Mouse (Mus musculus): ENCODE data around the gene Tcstv1.
"Not testable (repeated sequence)": the region's sequence is repeated elsewhere in the genome, so short reads cannot be mapped to it uniquely, and the experiment has no call there.

Gene Tcstv1

DNA sequence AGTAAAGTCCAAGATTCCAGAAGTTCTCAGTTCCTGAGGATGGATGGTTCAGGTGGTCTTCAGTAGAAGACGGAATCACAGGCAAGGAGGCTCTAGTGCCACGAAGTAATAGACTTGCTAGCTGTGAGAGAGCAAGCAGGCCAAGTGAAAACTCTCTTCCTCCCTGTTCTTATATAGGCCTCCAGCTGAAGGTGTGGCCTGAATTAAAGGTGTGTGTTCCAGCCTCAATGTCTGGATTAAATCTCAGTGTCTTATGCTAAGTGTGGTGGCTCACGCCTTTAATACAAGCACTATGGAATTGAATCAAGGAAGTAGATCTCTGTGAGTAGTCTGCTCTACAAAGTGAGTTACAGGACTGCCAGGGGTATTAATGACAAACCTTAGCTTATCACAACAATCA is at the start of gene Tcstv1:
Gene Tcstv1 (minus strand): TSS at position 101 of the 400 bp plus-strand sequence.
- DNase-seq: not testable (repeated sequence)

DNA sequence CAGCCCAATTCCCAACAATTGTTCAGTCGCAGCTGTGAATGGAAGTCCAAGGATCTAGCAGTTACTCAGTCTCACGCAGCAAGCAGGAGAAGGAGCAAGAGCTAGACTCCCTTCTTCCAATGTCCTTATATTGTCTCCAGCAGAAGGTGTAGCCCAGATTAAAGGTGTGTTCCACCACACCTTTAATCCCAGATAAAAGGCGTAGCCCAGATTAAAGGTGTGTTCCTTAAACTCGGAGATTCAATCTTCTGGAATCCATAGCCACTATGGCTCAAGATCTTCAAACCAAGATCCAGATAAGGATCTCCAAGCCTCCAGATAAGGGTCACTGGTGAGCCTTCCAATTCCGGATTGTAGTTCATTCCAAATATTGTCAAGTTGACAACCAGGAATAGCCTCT is 34.6 kb upstream of the Tcstv1 start, which contains the start of gene Gm21761:
Gene Gm21761 (minus strand): TSS at position 101 of the 400 bp plus-strand sequence.
- not testable (repeated sequence) for DNase-seq

DNA sequence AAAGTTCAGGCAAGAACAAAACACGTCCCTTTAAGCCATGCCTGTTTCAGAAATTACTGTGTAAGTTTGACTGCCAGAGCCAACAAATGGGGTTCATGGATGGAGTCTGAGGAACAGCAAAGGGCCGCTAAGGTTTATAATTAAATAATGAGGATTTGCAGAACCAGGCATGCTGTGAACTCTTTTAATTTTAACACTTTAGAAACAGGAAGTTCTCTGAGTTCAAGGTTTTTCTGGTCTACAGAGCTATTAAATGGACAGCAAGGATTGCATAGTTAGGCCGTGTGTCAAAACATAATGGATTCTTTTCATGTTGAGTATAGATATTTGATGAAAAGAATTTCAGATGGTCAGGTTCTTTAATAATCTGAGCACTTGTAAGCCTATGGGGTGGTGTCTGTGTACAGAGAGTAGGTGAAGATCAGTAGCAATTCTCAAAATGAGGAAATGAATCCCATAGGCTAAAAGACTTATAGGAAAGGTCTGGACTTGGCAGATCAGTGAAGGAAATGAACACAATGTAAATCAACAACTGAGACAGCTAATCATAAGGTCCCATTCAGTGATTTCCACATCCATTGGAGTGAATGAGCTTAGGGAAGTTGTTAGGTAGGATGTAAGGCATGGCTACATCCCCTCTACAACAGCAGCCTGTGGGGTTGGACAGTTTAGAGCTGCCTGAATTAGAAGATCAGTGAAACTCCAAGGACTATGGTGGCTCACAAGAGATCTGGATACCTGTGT is 30.2 kb upstream of the Tcstv1 start:
- not testable (repeated sequence) for DNase-seq

DNA sequence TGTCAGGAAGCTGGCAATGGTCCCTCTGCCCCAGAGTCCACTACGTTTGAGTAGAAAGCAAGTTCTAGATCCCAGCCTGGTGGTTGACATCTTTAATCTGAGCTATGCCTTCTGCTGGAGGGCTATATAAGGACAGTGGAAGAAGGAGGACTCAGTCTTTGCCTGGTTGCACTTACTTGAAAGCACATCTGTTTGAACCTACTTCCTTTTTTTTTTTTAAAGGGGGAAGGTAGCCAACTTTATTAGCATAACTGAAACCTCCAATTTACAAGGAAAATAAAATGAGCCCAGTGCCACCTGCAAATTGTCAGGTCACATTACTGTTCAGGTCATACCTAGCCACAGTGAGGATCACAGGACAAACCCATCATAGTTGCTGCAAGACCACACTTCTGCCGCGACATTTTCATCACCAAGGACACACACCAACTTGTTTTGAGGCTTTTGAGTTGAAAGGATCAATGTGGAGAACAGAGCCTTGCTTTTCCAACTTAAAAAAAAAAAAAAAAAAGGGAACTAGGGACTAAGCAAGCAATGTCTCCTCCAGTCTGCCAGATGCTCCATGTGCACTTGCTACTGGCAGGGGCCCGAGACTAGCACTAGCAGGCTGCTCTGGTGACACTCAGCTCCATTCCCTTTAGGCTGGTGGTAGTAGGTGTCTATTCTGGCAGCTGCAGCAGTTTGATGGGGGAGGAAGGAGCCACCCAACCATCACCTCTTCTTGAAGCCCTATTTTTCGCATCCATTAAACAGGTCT is 22.6 kb upstream of the Tcstv1 start:
- DNase-seq: not testable (repeated sequence)

DNA sequence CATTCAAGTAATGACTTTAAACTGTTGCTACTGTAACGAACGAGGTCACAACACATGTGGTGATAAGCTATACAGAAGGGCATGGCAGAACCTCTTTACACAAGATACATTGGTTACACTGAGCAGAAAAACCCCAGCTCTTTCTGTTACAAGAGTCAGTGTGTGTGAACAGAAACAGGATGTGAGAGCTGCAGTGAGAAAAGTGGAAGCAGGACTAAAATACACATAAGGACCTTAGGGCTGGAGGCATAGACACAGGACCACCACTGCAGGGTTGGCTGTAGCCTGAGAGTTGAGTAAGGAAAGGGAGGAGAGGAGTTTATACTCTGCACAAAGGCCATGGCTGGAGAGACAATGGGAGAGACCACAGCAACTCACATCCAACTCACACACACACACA is 21.9 kb upstream of the Tcstv1 start:
- not testable (repeated sequence) for DNase-seq

DNA sequence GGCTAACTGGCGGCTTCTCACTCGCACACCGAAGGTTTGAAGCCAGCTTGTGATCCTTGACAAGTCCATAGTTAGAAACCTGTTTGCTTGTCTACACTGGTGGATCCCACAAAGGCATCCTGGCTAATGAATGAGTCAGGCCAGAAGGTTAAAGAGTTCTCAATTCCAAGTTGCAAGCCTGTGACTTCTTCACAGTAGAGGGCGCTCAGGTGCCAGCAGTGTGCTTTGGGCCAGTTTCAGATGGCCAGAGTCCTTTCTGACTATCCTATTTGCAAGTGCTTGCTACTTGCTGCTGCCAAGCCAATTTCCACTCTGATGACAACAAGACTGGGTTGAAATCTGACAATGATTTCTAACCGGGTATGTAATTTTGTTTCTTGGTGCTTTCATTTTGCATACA is 4.0 kb upstream of the Tcstv1 start:
- DNase-seq: not testable (repeated sequence)

DNA sequence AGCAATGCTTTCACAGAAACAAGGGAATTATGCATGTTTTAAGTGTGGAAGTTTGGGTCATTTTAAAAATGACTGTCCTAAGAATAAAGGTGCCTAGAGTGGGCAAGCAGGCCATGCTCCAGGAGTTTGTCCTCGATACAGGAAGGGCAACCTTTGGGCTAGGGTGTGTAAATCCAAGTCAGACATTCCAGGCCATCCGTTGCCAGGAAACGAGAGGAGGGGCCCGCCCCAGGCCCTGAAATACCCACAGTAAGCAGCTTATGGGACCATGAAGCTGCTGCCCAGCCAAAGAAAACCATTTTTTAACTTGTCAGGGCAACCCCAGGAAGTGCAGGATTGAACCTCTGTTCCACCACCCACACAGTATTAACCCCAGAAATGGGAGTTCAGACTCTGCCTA is 7.7 kb downstream of the Tcstv1 start:
- not testable (repeated sequence) for DNase-seq

DNA sequence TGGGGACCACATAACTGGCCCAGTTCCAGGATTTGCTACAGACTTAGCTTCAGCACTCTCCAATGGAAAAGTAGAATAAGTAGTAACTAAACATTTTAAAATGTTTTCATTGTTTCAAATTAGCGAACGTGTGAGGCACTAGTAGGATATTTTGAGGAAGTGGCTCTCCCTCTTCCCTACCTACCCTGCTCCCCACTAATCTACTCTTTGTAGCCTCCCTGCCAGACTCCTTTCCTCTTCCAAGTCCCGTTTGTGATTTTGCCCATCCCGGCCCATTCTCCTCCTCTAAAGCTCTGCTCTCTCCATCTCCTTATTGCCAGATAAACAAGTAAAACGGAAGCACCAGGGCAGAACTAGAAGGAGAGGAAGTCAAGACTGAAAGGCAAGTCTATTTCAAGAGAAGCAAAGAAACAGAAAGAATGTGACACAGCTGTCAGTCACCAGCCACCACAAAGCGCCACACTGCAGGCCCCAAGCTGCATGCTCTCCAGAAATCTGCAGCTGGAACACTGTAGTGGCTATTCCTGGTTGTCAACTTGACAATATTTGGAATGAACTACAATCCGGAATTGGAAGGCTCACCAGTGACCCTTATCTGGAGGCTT is 30.1 kb downstream of the Tcstv1 start:
- DNase-seq: not testable (repeated sequence)

DNA sequence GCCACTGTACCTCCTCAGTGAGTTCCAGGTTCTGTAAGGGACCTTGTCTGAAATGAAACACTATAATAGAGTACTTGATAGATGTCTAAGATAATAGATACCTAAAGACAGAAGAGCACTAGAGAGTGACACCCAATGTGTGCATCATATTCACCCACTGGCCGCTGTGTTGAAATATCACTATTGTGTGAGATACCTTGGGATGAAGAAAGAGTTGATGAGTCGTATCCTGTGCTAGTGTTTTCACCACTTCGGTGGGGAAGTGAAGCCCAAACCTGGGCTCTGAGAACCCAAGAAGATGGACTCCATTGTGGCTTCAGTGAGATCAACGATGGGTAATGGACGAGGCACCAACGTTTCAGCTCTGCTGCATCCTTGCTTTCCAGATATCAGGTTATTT is 32.2 kb downstream of the Tcstv1 start:
- not testable (repeated sequence) for DNase-seq

All from cerebellum, postnatal 14 days (tissue).